Mouse (Mus musculus) natural killer cell, adult 2 months (primary cell): ENCODE measurements around the gene Stox2.
A peak's percentile ranks its signal among the peaks of the same experiment; 100 is the strongest.

Experiments
- DNase-seq, 2 experiments: peaks; one replicate each; pipeline ENCODE4 v3.0.0; 2022; ENCODE audit warnings: low spot score in 2 of 2

Stox2 gene

GRCm38 (mm10) chr8:47289641-47290040 lies 156.5 kb downstream of the Stox2 start:
- no peak for DNase-seq

GRCm38 (mm10) chr8:47288866-47289541 lies 157.2 kb downstream of the Stox2 start:
- no peak for DNase-seq

GRCm38 (mm10) chr8:47288131-47288865 lies 157.9 kb downstream of the Stox2 start:
- peak in 1 of 2 experiments; percentile 1 for DNase-seq

GRCm38 (mm10) chr8:47287641-47288130 lies 158.5 kb downstream of the Stox2 start:
- no peak for DNase-seq

GRCm38 (mm10) chr8:47287201-47287621 lies 159.0 kb downstream of the Stox2 start:
- no peak for DNase-seq

GRCm38 (mm10) chr8:47286081-47286700 lies 160.0 kb downstream of the Stox2 start:
- DNase-seq, result no peak

- DNase-seq, result no peak
These were observed 160.7 kb downstream of the Stox2 start for GRCm38 (mm10) chr8:47285435-47285834.

GRCm38 (mm10) chr8:47284329-47285326 lies 161.5 kb downstream of the Stox2 start:
- no peak for DNase-seq

- no peak for DNase-seq
These were observed 166.3 kb downstream of the Stox2 start for GRCm38 (mm10) chr8:47279898-47280297.

- no peak for DNase-seq
These were observed 168.0 kb downstream of the Stox2 start for GRCm38 (mm10) chr8:47278211-47278610.

GRCm38 (mm10) chr8:47268931-47269330 lies 177.2 kb downstream of the Stox2 start:
- no peak for DNase-seq

- no peak for DNase-seq
These were observed 177.9 kb downstream of the Stox2 start for GRCm38 (mm10) chr8:47268062-47268822.

GRCm38 (mm10) chr8:47263070-47263843 lies 182.9 kb downstream of the Stox2 start:
- no peak for DNase-seq

GRCm38 (mm10) chr8:47260751-47261474 lies 185.2 kb downstream of the Stox2 start:
- DNase-seq, result no peak

GRCm38 (mm10) chr8:47250832-47251231 lies 195.3 kb downstream of the Stox2 start:
- no peak for DNase-seq

- no peak for DNase-seq
These were observed 201.0 kb downstream of the Stox2 start for GRCm38 (mm10) chr8:47245116-47245515.

GRCm38 (mm10) chr8:47244202-47244601 lies 202.0 kb downstream of the Stox2 start:
- no peak for DNase-seq

- no peak for DNase-seq
These were observed 202.5 kb downstream of the Stox2 start for GRCm38 (mm10) chr8:47243631-47244030.

GRCm38 (mm10) chr8:47243016-47243630 lies 203.0 kb downstream of the Stox2 start:
- no peak for DNase-seq
